Mouse (Mus musculus) liver, adult 2 months (tissue): ENCODE measurements around the gene Gm20479. TPM values are rescaled to one million over a fixed set of nuclear protein-coding genes. Genes with fewer than 3 reads are reported as not detected.

ENCODE experiments used
- DNase-seq: peaks from one replicate; pipeline ENCODE4 v3.0.0-alpha.2; 2011; ENCODE audit warnings: low read depth, low spot score; ENCODE audit errors: extremely low read depth
- H3K27ac ChIP-seq: fragments of 200-500 bp; replicated peaks from 2 replicates; pipeline ENCODE4 v1.5.1; 2012; ENCODE audit warnings: low read depth, mild to moderate bottlenecking, control low read depth, inconsistent platforms, low read length; ENCODE audit not compliant: insufficient read depth
- H3K27me3 ChIP-seq: fragments of 200-500 bp; 2 replicates; pipeline ENCODE4 v1.6.1; 2012; ENCODE audit warnings: mild to moderate bottlenecking, moderate library complexity, low read length, inconsistent platforms; ENCODE audit not compliant: control insufficient read depth, insufficient read depth
- H3K36me3 ChIP-seq: fragments of 200-500 bp; 2 replicates; pipeline ENCODE4 v1.6.1; 2012; ENCODE audit warnings: low read length, inconsistent platforms; ENCODE audit not compliant: control insufficient read depth, insufficient read depth
- H3K4me1 ChIP-seq: fragments of 200-500 bp; 2 replicates; pipeline ENCODE4 v1.6.1; 2011; ENCODE audit warnings: low read length; ENCODE audit not compliant: control insufficient read depth, insufficient read depth
- H3K4me3 ChIP-seq: fragments of 200-500 bp; 2 replicates; pipeline ENCODE4 v1.5.1; 2011; ENCODE audit warnings: low read depth, mild to moderate bottlenecking, control low read depth, low read length, moderate library complexity; ENCODE audit not compliant: insufficient read depth
- H3K79me2 ChIP-seq: fragments of 200-500 bp; 2 replicates; pipeline ENCODE4 v1.6.1; 2012; ENCODE audit warnings: inconsistent platforms, mild to moderate bottlenecking, low read length, moderate library complexity; ENCODE audit not compliant: control insufficient read depth, insufficient read depth
- H3K9ac ChIP-seq: fragments of 200-500 bp; 2 replicates; pipeline ENCODE4 v1.6.1; 2012; ENCODE audit warnings: low read depth, mild to moderate bottlenecking, control low read depth, inconsistent platforms, low read length
- CTCF ChIP-seq: fragments of 200-500 bp; IDR thresholded peaks from 2 replicates; pipeline ENCODE4 v1.5.1; 2011; ENCODE audit warnings: low read depth, low read length, control low read depth
- POLR2A ChIP-seq: fragments of 200-500 bp; IDR thresholded peaks from 2 replicates; pipeline ENCODE4 v1.6.1; 2011; ENCODE audit warnings: low read length, control low read depth; ENCODE audit not compliant: insufficient read depth; ENCODE audit errors: extremely low read depth
- WGBS: fragments of 180-500 bp; shearing (Covaris S2); methylation state at CpG from one replicate; pipeline ENCODE4 v1.1.7; 2018; 5-methylcytosine and 5-hydroxymethylcytosine counted together
- polyA plus RNA-seq: library from polyadenylated mRNA; depleted of rRNA; stranded (reverse); fragments of >200 nt; gene quantifications from 2 replicates; pipeline ENCODE4 v1.2.3, GENCODE M21; 2012
- total RNA-seq: library from RNA; depleted of rRNA; stranded (reverse); fragments of >200 nt; gene quantifications from 2 replicates; pipeline ENCODE4 v1.2.3, GENCODE M21; 2014

Gene Gm20479
- total and polyA plus RNA-seq, 2 experiments = not detected

- Histone ChIP-seq H3K79me2 (no peaks in the 10 kb centered on the region), H3K27me3 (peaks cover 5% of the 10 kb centered on the region), H3K4me1 (peaks cover 2% of the 10 kb centered on the region), H3K4me3 (no peak overlapping the region), H3K36me3 (no peaks in the 10 kb centered on the region), H3K27ac (no peak overlapping the region), H3K9ac (no peak overlapping the region)
- no peak for TF ChIP-seq CTCF
- no peak for TF ChIP-seq POLR2A
- WGBS = 49% methylated on average over 16 of the region's 16 CpGs
- no peak for DNase-seq
These were observed 28.6 kb downstream of the Gm20479 start for GRCm38 (mm10) chr7:27328648-27329047.

- no peak for DNase-seq
- no peak overlapping the region for H3K4me3 ChIP-seq
- WGBS = 94% methylated on average over 11 of the region's 11 CpGs
- H3K4me1 ChIP-seq = peaks cover 2% of the 10 kb centered on the region
- peaks cover 5% of the 10 kb centered on the region for H3K27me3 ChIP-seq
- H3K36me3 ChIP-seq = no peaks in the 10 kb centered on the region
- no peak for TF ChIP-seq CTCF
- TF ChIP-seq POLR2A = no peak
- no peaks in the 10 kb centered on the region for H3K79me2 ChIP-seq
- no peak overlapping the region for H3K27ac ChIP-seq
- H3K9ac ChIP-seq = no peak overlapping the region
These were observed 29.1 kb downstream of the Gm20479 start for GRCm38 (mm10) chr7:27328161-27328560.

- Histone ChIP-seq H3K4me3 (no peak overlapping the region), H3K9ac (no peak overlapping the region), H3K27me3 (peaks cover 5% of the 10 kb centered on the region), H3K36me3 (no peaks in the 10 kb centered on the region), H3K27ac (no peak overlapping the region), H3K4me1 (peaks cover 2% of the 10 kb centered on the region), H3K79me2 (no peaks in the 10 kb centered on the region)
- 94% methylated on average over 8 of the region's 8 CpGs for WGBS
- TF ChIP-seq POLR2A (no peak), CTCF (no peak)
- DNase-seq = no peak
These were observed 29.7 kb downstream of the Gm20479 start for GRCm38 (mm10) chr7:27327500-27327899.

- no peak for TF ChIP-seq POLR2A
- no peak for TF ChIP-seq CTCF
- WGBS = 66% methylated on average over 34 of the region's 34 CpGs
- Histone ChIP-seq H3K4me3 (no peak overlapping the region), H3K27ac (no peak overlapping the region), H3K27me3 (peaks cover 5% of the 10 kb centered on the region), H3K36me3 (no peaks in the 10 kb centered on the region), H3K9ac (no peak overlapping the region), H3K79me2 (no peaks in the 10 kb centered on the region), H3K4me1 (peaks cover 2% of the 10 kb centered on the region)
- DNase-seq = no peak
These were observed 30.9 kb downstream of the Gm20479 start for GRCm38 (mm10) chr7:27326101-27326880.

- peak; percentile 61 for DNase-seq
- H3K9ac ChIP-seq = peak overlapping the region; percentile 2; the same call in 1 of the 2 replicates
- H3K4me1 ChIP-seq = peaks cover 2% of the 10 kb centered on the region
- no peaks in the 10 kb centered on the region for H3K79me2 ChIP-seq
- H3K27me3 ChIP-seq = peaks cover 5% of the 10 kb centered on the region
- TF ChIP-seq POLR2A (no peak), CTCF (no peak)
- no peaks in the 10 kb centered on the region for H3K36me3 ChIP-seq
- 13% methylated on average over 24 of the region's 24 CpGs for WGBS
- H3K27ac ChIP-seq = no peak overlapping the region
- no peak overlapping the region for H3K4me3 ChIP-seq
These were observed 31.5 kb downstream of the Gm20479 start for GRCm38 (mm10) chr7:27325697-27326096.

GRCm38 (mm10) chr7:27324928-27325327 is 32.3 kb downstream of the Gm20479 start:
- no peak for TF ChIP-seq CTCF
- no peak for TF ChIP-seq POLR2A
- H3K9ac ChIP-seq = no peak overlapping the region
- H3K27ac ChIP-seq = no peak overlapping the region
- no peaks in the 10 kb centered on the region for H3K79me2 ChIP-seq
- H3K27me3 ChIP-seq = peaks cover 5% of the 10 kb centered on the region; the same call in 1 of the 2 replicates
- DNase-seq = no peak
- H3K4me3 ChIP-seq = no peak overlapping the region
- WGBS = 73% methylated on average over 18 of the region's 20 CpGs
- H3K4me1 ChIP-seq = peaks cover 2% of the 10 kb centered on the region
- no peaks in the 10 kb centered on the region for H3K36me3 ChIP-seq
